Mouse (Mus musculus): ENCODE results near the gene Ski. TPM values are rescaled to one million over a fixed set of nuclear protein-coding genes. Genes with fewer than 3 reads are reported as not detected.

The Ski gene
- polyA plus RNA-seq, 1 experiment from 2014 or later, result 14.6 TPM

DNA sequence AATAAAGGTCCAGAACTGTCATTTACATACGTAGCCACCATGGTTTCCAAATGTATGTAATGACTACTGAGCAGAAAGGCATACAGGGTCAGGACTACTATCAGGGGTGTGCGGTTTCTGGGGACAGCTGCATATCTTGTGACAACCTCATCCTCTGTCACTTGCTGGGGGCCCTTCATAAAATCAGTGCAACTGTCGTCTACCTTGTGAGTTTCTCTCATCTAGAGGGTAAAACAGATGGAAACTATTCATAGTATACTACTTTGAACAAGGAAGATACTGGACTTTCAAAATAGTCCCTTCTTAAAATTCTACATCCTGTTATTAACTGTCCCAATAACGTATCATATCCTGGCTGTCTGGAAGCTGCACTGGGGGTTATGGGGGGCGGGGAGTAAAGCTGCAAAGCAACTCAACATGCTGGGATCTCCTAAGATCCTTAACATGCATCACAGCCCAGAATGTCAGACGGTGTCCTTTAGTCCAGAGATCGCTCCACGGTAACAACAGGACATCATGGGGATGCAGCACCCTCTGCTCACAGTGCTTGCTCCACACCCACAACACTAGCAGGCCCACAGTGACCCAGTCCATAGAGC, 51.7 kb downstream of the Ski start:
- WGBS (ENCODE audit: insufficient replicate concordance), result 65% methylated on average over 8 of the region's 8 CpGs
- Histone ChIP-seq H3K27ac (ENCODE audit: low read depth, low read length) (no peak overlapping the region; the same call in 1 of the 2 replicates), H3K27me3 (ENCODE audit: control insufficient read depth, insufficient read depth, low read length) (no peaks in the 10 kb centered on the region), H3K4me1 (ENCODE audit: control insufficient read depth, insufficient read depth, low read length) (peaks cover 65% of the 10 kb centered on the region), H3K4me2 (no peak overlapping the region), H3K9me3 (replicated peaks; ENCODE audit: control insufficient read depth, low read length) (no peaks in the 10 kb centered on the region), H3K36me3 (ENCODE audit: control insufficient read depth, insufficient read depth, low read length) (no peaks in the 10 kb centered on the region), H3K9ac (ENCODE audit: low read depth, low read length) (0 out of 2 replicates have a peak overlapping the region, but pooled peaks have one; percentile 1), H3K4me3 (ENCODE audit: low read depth, low read length) (no peak overlapping the region)
- ATAC-seq (replicated peaks; ENCODE audit: insufficient number of reproducible peaks, low FRiP score, low TSS enrichment), result no peak

DNA sequence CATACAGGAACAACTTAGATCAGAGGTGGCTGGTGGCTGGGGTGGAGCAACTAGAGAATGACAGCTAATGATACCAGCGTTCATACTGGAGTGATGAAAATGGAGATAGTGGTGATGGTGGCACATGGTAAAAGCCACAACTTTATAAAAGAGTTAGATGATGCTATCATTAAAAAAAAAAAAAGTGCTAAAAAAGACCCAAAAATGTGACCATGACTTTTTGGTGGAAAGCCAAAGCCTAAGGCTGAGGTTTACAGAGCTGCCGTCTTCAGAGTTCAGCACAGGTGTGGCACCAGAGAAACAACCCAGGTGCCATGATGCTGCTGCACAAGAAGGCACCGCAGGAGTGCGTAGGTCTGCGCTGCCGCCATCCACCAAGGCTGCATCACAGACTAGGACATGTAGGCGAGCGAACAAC, 53.5 kb downstream of the Ski start:
- Histone ChIP-seq H3K27ac (ENCODE audit: low read depth, low read length) (no peak overlapping the region), H3K36me3 (ENCODE audit: control insufficient read depth, insufficient read depth, low read length) (no peaks in the 10 kb centered on the region), H3K9me3 (replicated peaks; ENCODE audit: control insufficient read depth, low read length) (no peaks in the 10 kb centered on the region), H3K4me1 (ENCODE audit: control insufficient read depth, insufficient read depth, low read length) (peaks cover 59% of the 10 kb centered on the region), H3K27me3 (ENCODE audit: control insufficient read depth, insufficient read depth, low read length) (no peaks in the 10 kb centered on the region), H3K4me2 (no peak overlapping the region), H3K9ac (ENCODE audit: low read depth, low read length) (no peak overlapping the region), H3K4me3 (ENCODE audit: low read depth, low read length) (no peak overlapping the region)
- WGBS (ENCODE audit: insufficient replicate concordance), result 91% methylated on average over 8 of the region's 8 CpGs
- no peak for ATAC-seq (replicated peaks; ENCODE audit: insufficient number of reproducible peaks, low FRiP score, low TSS enrichment)

DNA sequence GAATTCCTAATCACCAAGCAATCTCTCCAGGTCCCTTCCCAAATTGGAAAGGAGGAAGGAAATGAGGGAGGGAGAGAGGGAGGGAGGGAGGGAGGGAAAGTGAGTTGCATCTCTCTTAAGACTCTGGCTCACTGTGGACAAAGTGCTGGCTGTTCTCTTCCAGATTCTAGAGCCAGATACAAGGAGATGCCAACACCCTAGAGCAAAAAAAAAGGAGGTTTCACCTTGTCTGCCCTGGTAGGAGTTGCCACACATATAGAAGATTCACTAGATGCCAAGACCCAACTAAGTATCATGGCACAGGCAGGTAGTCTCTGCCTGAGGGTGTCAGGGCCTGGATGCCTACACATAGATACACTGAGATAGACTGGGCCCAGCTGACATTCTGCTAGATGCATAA, 56.5 kb downstream of the Ski start:
- no peaks in the 10 kb centered on the region for H3K27me3 ChIP-seq (ENCODE audit: control insufficient read depth, insufficient read depth, low read length)
- H3K9ac ChIP-seq (ENCODE audit: low read depth, low read length), result no peak overlapping the region
- H3K36me3 ChIP-seq (ENCODE audit: control insufficient read depth, insufficient read depth, low read length), result no peaks in the 10 kb centered on the region
- no peak overlapping the region for H3K4me2 ChIP-seq
- no peak overlapping the region for H3K4me3 ChIP-seq (ENCODE audit: low read depth, low read length)
- peaks cover 59% of the 10 kb centered on the region for H3K4me1 ChIP-seq (ENCODE audit: control insufficient read depth, insufficient read depth, low read length)
- no peak overlapping the region for H3K27ac ChIP-seq (ENCODE audit: low read depth, low read length)
- H3K9me3 ChIP-seq (replicated peaks; ENCODE audit: control insufficient read depth, low read length), result no peaks in the 10 kb centered on the region
- no peak for ATAC-seq (replicated peaks; ENCODE audit: insufficient number of reproducible peaks, low FRiP score, low TSS enrichment)

- Histone ChIP-seq H3K4me2 (no peak overlapping the region), H3K4me3 (ENCODE audit: low read depth, low read length) (no peak overlapping the region), H3K36me3 (ENCODE audit: control insufficient read depth, insufficient read depth, low read length) (no peaks in the 10 kb centered on the region), H3K9ac (ENCODE audit: low read depth, low read length) (no peak overlapping the region), H3K27me3 (ENCODE audit: control insufficient read depth, insufficient read depth, low read length) (no peaks in the 10 kb centered on the region), H3K4me1 (ENCODE audit: control insufficient read depth, insufficient read depth, low read length) (peaks cover 54% of the 10 kb centered on the region), H3K9me3 (replicated peaks; ENCODE audit: control insufficient read depth, low read length) (no peaks in the 10 kb centered on the region), H3K27ac (ENCODE audit: low read depth, low read length) (peak overlapping the region; percentile 46; the same call in 1 of the 2 replicates)
- ATAC-seq (replicated peaks; ENCODE audit: insufficient number of reproducible peaks, low FRiP score, low TSS enrichment), result peak; percentile 36
- 51% methylated on average over 6 of the region's 6 CpGs for WGBS (ENCODE audit: insufficient replicate concordance)
Measured at GRCm38 (mm10) chr4:155164550-155164949, 57.8 kb downstream of the Ski start.

DNA sequence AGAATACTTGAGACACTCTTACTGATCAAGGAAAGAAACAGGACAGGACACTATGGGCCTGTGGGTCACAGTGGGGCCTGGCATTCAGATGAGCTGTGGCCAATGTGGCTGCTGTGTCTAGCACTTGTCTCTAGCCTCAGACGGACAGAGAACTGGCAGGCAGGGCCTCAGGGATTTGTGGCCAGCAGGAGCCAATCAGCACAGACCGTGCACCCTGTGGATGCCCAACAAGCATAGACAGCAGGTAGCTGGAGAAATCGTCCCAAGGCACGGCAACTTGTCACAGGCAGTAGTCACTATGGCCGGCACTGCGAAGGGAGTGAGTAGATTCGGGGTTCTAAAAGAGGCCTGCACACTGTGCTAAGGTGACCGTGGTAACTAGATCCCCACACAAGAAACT, 58.7 kb downstream of the Ski start:
- H3K9me3 ChIP-seq (replicated peaks; ENCODE audit: control insufficient read depth, low read length), result no peaks in the 10 kb centered on the region
- no peaks in the 10 kb centered on the region for H3K27me3 ChIP-seq (ENCODE audit: control insufficient read depth, insufficient read depth, low read length)
- H3K36me3 ChIP-seq (ENCODE audit: control insufficient read depth, insufficient read depth, low read length), result peaks cover 6% of the 10 kb centered on the region
- 0 out of 2 replicates have a peak, but pooled peaks have one; percentile 4 for ATAC-seq (replicated peaks; ENCODE audit: insufficient number of reproducible peaks, low FRiP score, low TSS enrichment)
- 67% methylated on average over 8 of the region's 8 CpGs for WGBS (ENCODE audit: insufficient replicate concordance)
- no peak overlapping the region for H3K4me3 ChIP-seq (ENCODE audit: low read depth, low read length)
- H3K4me1 ChIP-seq (ENCODE audit: control insufficient read depth, insufficient read depth, low read length), result peaks cover 48% of the 10 kb centered on the region
- H3K27ac ChIP-seq (ENCODE audit: low read depth, low read length), result no peak overlapping the region
- no peak overlapping the region for H3K9ac ChIP-seq (ENCODE audit: low read depth, low read length)
- no peak overlapping the region for H3K4me2 ChIP-seq

DNA sequence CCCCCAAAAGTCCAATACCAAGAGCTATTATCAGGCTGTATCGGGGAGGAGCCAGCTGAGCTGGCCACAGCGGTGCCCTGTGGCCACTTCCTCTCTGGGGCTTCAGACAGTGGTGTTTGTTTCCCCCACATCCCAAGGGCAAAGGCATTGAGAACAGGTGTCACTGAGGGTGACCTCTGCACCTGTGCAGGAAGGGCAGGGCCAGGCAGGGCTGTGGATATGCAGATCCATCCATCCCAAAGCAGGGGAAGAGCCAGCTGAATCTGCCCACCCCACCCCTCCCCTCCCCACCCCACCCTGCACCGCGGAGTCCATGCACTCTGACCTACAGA, 59.1 kb downstream of the Ski start:
- Histone ChIP-seq H3K4me1 (ENCODE audit: control insufficient read depth, insufficient read depth, low read length) (peaks cover 52% of the 10 kb centered on the region), H3K4me3 (ENCODE audit: low read depth, low read length) (no peak overlapping the region), H3K36me3 (ENCODE audit: control insufficient read depth, insufficient read depth, low read length) (peaks cover 6% of the 10 kb centered on the region), H3K9ac (ENCODE audit: low read depth, low read length) (no peak overlapping the region), H3K27ac (ENCODE audit: low read depth, low read length) (no peak overlapping the region; the same call in 1 of the 2 replicates), H3K4me2 (peak overlapping the region; percentile 16; the same call in 1 of the 2 replicates), H3K9me3 (replicated peaks; ENCODE audit: control insufficient read depth, low read length) (no peaks in the 10 kb centered on the region), H3K27me3 (ENCODE audit: control insufficient read depth, insufficient read depth, low read length) (no peaks in the 10 kb centered on the region)
- WGBS (ENCODE audit: insufficient replicate concordance), result 42% methylated on average over 4 of the region's 4 CpGs
- ATAC-seq (replicated peaks; ENCODE audit: insufficient number of reproducible peaks, low FRiP score, low TSS enrichment), result no peak

GRCm38 (mm10) chr4:155162433-155163319, 59.7 kb downstream of the Ski start:
- H3K27ac ChIP-seq (ENCODE audit: low read depth, low read length), result no peak overlapping the region; the same call in 1 of the 2 replicates

DNA sequence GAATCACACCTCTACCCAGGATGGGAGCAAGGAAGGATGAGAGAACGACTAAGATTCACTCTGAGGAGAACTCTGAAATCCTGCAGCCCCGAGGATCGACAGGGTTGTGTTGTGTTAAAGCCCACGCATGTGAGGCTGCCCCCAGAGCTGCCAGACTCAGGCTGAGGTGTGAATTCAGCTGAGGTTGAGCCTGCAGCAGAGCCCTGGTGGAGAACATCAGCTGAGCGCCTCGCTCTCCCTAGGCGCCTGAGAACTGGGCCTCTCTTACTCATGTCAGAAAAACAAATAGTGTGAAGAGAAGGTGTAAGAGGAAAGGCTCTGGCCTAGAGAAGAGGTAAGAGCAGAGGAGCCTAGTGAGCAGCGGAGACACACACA, 63.9 kb downstream of the Ski start:
- Histone ChIP-seq H3K4me2 (no peak overlapping the region), H3K27me3 (ENCODE audit: control insufficient read depth, insufficient read depth, low read length) (no peaks in the 10 kb centered on the region), H3K4me3 (ENCODE audit: low read depth, low read length) (no peak overlapping the region), H3K9ac (ENCODE audit: low read depth, low read length) (0 out of 2 replicates have a peak overlapping the region, but pooled peaks have one; percentile 5), H3K4me1 (ENCODE audit: control insufficient read depth, insufficient read depth, low read length) (peaks cover 34% of the 10 kb centered on the region), H3K27ac (ENCODE audit: low read depth, low read length) (no peak overlapping the region), H3K36me3 (ENCODE audit: control insufficient read depth, insufficient read depth, low read length) (peaks cover 21% of the 10 kb centered on the region), H3K9me3 (replicated peaks; ENCODE audit: control insufficient read depth, low read length) (no peaks in the 10 kb centered on the region)
- 56% methylated on average over 8 of the region's 8 CpGs for WGBS (ENCODE audit: insufficient replicate concordance)
- ATAC-seq (replicated peaks; ENCODE audit: insufficient number of reproducible peaks, low FRiP score, low TSS enrichment), result no peak

More at GRCm38 (mm10) chr4:155162433-155163319, 59.7 kb downstream of the Ski start:
- 66% methylated on average over 7 of the region's 7 CpGs for WGBS (ENCODE audit: insufficient replicate concordance)
- Histone ChIP-seq H3K4me2 (peak overlapping the region; percentile 16; the same call in 1 of the 2 replicates), H3K36me3 (ENCODE audit: control insufficient read depth, insufficient read depth, low read length) (peaks cover 8% of the 10 kb centered on the region), H3K9me3 (replicated peaks; ENCODE audit: control insufficient read depth, low read length) (no peaks in the 10 kb centered on the region), H3K9ac (ENCODE audit: low read depth, low read length) (no peak overlapping the region), H3K4me3 (ENCODE audit: low read depth, low read length) (no peak overlapping the region), H3K4me1 (ENCODE audit: control insufficient read depth, insufficient read depth, low read length) (peaks cover 54% of the 10 kb centered on the region), H3K27me3 (ENCODE audit: control insufficient read depth, insufficient read depth, low read length) (no peaks in the 10 kb centered on the region)
- no peak for ATAC-seq (replicated peaks; ENCODE audit: insufficient number of reproducible peaks, low FRiP score, low TSS enrichment)
